Mouse (Mus musculus): ENCODE results near the gene Rapgef1. TPM values are rescaled to one million over a fixed set of nuclear protein-coding genes. Genes with fewer than 3 reads are reported as not detected.

The Rapgef1 gene
- total RNA-seq (2021), result 100 to 1,000 TPM in 1 of 2 experiments, 10 to 100 TPM in 1; 99.0 to 104 TPM

GRCm38 (mm10) chr2:29619484-29620300 lies at the start of gene Rapgef1:
TSS of gene Rapgef1 (plus strand) at chr2:29619720.
- peak; percentile 94 to 99 for DNase-seq (ENCODE audit: extremely low spot score in 1 of 2, low spot score in 1 of 2)

DNA sequence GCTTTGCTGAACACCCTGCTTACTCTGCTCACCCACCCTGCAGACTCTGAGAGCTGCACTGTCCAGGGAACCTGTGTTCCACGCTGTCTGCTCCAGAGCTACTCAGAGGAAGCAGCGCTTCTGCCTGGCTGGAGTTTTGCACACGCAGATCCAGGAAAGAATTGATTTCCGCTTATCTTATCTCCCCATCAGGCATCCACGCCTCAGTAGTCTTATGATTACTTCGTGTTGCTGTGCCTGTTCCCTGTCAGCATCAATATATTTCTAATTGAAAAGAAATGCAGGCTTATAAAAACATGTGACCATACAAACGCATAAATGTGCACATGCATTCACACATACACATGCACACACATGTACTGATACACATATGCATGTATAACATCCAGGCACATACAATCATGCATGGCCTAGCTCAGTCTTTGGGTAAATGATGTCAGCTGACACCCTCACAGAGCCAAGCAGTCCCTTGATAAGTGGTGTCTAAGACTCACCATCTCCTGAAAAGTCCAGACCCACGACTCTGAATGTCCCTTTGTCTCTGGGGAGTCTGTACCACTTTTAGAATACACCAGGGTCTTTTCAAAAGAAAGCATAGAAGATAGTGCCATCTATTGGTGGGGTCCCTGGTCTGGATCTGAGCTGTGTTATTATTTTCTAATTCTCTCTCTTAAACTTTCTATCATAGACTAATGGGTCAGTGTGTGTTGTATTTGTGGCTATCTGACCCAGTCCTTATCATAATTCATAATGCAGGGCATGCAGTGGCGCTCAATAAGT lies 47.4 kb upstream of the Rapgef1 start:
- no peak for DNase-seq (ENCODE audit: extremely low spot score in 1 of 2, low spot score in 1 of 2)

DNA sequence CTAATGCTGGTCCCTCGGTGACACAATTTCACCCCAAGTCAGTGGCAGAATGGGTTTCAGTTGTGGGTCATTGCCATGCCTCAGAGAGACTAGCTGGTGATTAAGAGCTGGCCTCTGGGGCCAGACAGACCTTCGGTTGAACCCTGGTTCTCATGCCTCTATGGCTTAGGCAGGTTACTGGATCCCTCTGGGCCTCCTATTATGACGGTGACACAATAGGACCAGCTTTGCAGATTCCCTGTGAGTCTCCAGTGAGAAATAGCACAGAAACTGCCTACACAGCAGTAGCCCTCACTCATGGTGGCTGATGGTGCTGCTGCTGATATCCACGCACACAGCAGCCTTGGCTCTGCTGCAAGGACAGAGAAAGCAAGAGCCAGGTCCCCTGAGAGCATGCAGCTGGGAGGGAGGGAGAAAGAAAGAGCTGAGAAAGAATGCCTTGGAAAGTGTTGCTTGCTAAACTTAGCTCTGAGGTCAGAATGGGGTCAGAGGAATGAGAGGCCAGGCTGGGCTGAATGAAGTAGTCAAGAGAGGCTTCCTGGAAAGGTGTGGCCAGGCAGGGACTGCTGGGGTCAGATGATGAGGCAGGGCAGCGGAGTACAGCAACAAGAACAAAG lies 46.6 kb upstream of the Rapgef1 start:
- DNase-seq (ENCODE audit: extremely low spot score in 1 of 2, low spot score in 1 of 2), result no peak

GRCm38 (mm10) chr2:29573591-29573990 lies 45.9 kb upstream of the Rapgef1 start:
- peak in 1 of 2 experiments; percentile 45 for DNase-seq (ENCODE audit: extremely low spot score in 1 of 2, low spot score in 1 of 2)

DNA sequence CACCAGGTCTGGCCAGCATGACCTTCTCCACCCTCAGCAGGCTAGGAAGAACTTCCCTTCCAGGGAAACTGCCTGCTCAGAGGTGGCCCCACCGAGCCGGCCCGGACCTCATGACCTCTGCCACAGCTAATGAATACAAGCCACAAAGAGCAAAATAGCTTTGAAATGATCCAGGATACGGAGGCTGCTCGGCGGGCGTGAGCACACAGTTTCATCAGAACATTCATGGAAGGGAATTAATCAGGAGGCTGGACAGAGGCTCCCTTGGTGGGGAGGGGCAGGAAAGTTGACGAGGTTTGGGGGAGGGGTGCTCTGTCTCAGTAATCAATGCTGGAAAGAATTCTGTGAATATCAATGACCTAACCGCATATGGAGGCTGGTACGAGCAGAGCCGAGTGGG lies 45.3 kb upstream of the Rapgef1 start:
- DNase-seq (ENCODE audit: extremely low spot score in 1 of 2, low spot score in 1 of 2), result no peak

- DNase-seq (ENCODE audit: extremely low spot score in 1 of 2, low spot score in 1 of 2), result peak; percentile 62 to 74
These were observed 37.1 kb upstream of the Rapgef1 start for GRCm38 (mm10) chr2:29582415-29582814.

- no peak for DNase-seq (ENCODE audit: extremely low spot score in 1 of 2, low spot score in 1 of 2)
These were observed 33.4 kb upstream of the Rapgef1 start for GRCm38 (mm10) chr2:29586017-29586702.

DNA sequence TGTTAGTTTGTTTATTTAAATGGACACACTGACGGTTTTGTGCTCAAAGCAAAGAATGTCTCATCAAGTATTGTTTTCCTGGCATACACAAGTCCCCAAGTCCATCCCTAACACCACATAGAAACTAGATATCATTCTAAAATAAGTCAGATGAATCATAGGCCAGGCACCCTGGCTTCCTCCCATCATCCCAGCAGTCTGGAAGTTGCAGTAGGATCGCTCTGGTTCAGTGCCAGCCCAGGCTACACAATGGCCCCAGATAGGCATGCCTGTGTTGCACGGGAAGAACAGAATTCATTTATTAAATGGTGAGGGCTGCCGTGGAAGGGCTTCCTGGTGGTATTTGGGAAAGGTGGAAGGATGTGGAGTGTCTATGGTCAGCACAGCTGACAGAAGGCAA lies 31.5 kb upstream of the Rapgef1 start:
- no peak for DNase-seq (ENCODE audit: extremely low spot score in 1 of 2, low spot score in 1 of 2)

DNA sequence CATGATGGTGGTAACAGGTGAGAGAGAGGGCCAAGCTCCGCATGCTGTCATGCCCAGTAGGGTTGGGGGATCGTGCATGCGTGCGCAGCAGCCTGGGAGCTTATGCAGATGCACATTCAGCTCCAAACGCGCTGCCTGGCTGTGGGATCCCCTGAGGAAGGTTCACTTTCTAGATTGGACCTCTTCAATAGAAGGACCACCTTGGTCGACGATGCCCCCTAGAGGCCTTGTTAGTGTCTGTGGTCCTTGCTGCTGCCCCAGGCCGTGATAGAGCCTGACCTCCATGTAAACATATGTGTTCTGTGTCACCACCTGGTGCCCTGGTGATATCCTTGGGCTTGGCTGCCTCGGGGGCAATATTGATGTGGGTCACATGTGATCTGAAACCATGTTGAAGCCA lies 30.3 kb upstream of the Rapgef1 start:
- DNase-seq (ENCODE audit: extremely low spot score in 1 of 2, low spot score in 1 of 2), result no peak

- DNase-seq (ENCODE audit: extremely low spot score in 1 of 2, low spot score in 1 of 2), result no peak
These were observed 27.9 kb upstream of the Rapgef1 start for GRCm38 (mm10) chr2:29591626-29592025.

DNA sequence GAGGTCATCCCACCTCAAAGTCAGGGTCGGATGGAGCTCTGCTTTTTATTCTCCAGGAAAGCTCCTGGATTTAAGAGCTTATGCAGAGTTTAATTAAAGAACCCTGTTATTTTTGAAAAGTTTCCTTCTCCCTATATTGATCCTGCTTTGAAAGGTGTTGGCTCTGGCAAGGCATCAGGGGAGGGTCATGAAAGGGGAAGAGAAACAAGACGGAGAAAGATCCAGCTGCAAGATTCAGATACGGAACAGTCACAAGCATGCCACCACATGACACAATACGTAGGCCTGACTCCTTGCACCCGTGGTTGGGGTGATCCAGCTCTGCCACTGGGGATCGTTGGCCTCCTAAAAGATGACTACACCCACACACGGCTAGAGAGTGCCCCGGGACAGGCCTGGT lies 27.0 kb upstream of the Rapgef1 start:
- DNase-seq (ENCODE audit: extremely low spot score in 1 of 2, low spot score in 1 of 2), result no peak

GRCm38 (mm10) chr2:29603930-29604329 lies 15.6 kb upstream of the Rapgef1 start:
- peak; percentile 65 to 89 for DNase-seq (ENCODE audit: extremely low spot score in 1 of 2, low spot score in 1 of 2)

- no peak for DNase-seq (ENCODE audit: extremely low spot score in 1 of 2, low spot score in 1 of 2)
These were observed 13.9 kb upstream of the Rapgef1 start for GRCm38 (mm10) chr2:29605591-29605990.

DNA sequence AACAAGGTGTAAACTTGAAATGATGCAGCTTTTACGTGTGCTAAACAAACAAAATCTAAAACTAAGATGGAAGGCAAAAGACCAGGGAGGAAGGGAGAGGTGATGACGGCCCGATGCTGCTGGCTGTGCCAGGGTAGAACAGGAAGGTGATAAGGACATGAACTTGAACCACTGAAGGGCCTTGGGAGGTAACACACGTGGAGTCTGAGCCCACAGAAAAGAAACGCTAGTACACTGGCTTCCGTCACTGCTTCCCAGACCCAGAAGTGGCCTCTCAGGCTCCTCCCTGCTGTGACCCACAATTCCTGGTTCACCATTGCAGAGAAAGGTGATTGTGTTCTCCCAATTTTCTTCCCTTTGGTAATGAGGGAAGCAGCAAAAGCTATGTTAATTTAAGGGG lies 13.1 kb upstream of the Rapgef1 start:
- DNase-seq (ENCODE audit: extremely low spot score in 1 of 2, low spot score in 1 of 2), result no peak

GRCm38 (mm10) chr2:29617341-29617740 lies 2.2 kb upstream of the Rapgef1 start:
- DNase-seq (ENCODE audit: extremely low spot score in 1 of 2, low spot score in 1 of 2), result no peak

DNA sequence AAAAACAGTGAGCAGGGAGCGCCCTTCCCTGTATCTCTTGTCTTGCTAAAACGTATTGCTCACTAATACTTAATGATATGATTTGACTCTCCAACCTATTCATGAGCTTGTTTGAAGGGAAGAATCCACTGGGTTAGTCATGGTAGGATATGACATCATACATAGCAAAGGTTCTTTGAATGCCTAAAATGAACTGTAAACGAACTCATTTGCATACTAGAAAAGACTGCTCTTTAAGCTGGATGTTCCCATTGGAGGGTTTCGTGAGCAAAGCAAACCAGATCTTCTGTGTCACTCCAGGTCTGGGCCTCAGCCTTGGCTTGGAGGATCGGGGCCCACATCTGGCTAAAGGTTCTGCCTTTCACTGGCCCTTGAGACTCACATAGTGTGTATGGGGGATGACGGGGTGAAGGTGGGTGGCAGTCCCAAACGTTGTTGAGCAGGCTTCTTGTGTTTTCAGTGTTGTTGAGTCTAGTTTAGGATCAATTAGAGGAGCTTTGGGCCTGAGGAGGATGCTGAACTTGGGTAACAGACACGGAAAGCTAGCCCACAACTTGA lies 515 bp upstream of the Rapgef1 start:
- DNase-seq (ENCODE audit: extremely low spot score in 1 of 2, low spot score in 1 of 2), result no peak

DNA sequence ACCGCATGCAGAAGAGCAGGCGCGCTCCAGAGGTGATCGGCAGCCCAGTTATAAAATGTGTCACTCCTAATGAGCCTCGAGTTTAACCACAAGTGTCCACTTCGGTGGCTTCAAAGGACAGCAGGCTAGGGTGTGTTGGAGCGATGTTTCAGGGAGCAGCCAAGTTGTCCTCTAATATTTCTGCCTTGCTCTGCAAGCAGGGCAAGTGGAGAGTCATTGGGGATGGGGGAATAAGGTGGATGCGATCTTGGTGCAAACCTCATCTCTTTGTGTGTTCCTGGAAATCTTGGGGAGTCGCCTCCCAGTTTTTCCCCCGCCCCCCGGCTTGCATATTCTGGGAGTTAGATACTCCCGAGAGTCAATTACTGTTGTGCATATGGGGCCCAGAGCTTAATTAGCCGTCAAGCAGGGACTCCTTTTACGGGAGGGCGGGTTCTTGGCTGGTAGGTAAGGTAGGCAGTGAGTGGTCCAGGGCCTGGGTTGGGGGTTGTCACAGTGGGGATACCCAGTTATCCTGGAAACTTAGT lies 844 bp downstream of the Rapgef1 start:
- DNase-seq (ENCODE audit: extremely low spot score in 1 of 2, low spot score in 1 of 2), result no peak

DNA sequence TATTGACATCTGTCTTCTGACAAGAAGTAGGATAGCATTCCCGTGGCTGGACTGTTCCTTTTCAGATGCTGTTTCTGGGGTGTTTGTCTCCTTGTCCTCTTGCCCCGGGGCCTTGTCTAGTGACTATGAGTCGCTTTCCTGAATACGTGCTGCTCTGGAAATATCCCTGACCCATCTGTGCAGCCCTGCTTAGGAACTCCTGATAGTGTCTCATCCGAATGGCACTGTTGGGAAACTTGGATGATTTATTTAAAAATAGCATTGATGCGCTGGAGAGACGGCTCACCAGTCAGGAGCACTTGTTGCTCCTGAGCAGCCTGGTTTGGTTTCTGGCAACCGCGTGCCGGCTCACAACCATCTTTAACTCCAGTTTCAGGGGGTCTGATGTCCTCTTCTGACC lies 1.6 kb downstream of the Rapgef1 start:
- DNase-seq (ENCODE audit: extremely low spot score in 1 of 2, low spot score in 1 of 2), result no peak

- DNase-seq (ENCODE audit: extremely low spot score in 1 of 2, low spot score in 1 of 2), result no peak
These were observed 2.1 kb downstream of the Rapgef1 start for GRCm38 (mm10) chr2:29621636-29622035.
